Mouse (Mus musculus) cortical plate, adult 2 months (tissue): ENCODE measurements at regions not wholly inside any gene's neighbourhood (a gene's known extent, or its start where the extent isn't known, plus 50 kb on each side); places are given as distances from the start of the nearest gene placed in this dataset.

Experiments
- CTCF ChIP-seq: fragments of 200-500 bp; IDR thresholded peaks from 2 replicates; pipeline ENCODE4 v1.5.1; 2011; ENCODE audit warnings: mild to moderate bottlenecking, control low read depth, low read length; ENCODE audit not compliant: insufficient read depth; ENCODE audit errors: extremely low read depth
- POLR2A ChIP-seq: fragments of 200-500 bp; IDR thresholded peaks from 2 replicates; pipeline ENCODE4 v1.6.1; 2011; ENCODE audit warnings: mild to moderate bottlenecking, low read length, control low read depth; ENCODE audit not compliant: insufficient read depth; ENCODE audit errors: extremely low read depth

GRCm38 (mm10) chr6:117613656-117614350 is 227.2 kb upstream of the Zfp637 start:
- TF ChIP-seq POLR2A (no peak), CTCF (no peak)
